Mouse (Mus musculus) splenic B cell, adult 2 months (primary cell): Measurements from ENCODE around the gene Bnc2.

ENCODE experiments used
- DNase-seq: peaks from one replicate; pipeline ENCODE4 v3.0.0-alpha.2; 2011; ENCODE audit warnings: low read depth, low spot score
- H3K27me3 ChIP-seq: 2 replicates; pipeline ENCODE4 v1.6.1; 2012; ENCODE audit warnings: mild to moderate bottlenecking, low read length, moderate library complexity, mixed read lengths; ENCODE audit not compliant: control insufficient read depth, poor library complexity, insufficient read depth, severe bottlenecking
- H3K36me3 ChIP-seq: 2 replicates; pipeline ENCODE4 v1.6.1; 2012; ENCODE audit warnings: mild to moderate bottlenecking, low read length, moderate library complexity, mixed read lengths; ENCODE audit not compliant: control insufficient read depth, poor library complexity, insufficient read depth, severe bottlenecking

The Bnc2 gene

GRCm38 (mm10) chr4:84661341-84661740 lies 13.7 kb downstream of the Bnc2 start:
- DNase-seq: no peak
- H3K36me3 ChIP-seq: no peaks in the 10 kb centered on the region

GRCm38 (mm10) chr4:84651786-84652185 lies 23.3 kb downstream of the Bnc2 start:
- Histone ChIP-seq H3K36me3 (no peaks in the 10 kb centered on the region), H3K27me3 (no peaks in the 10 kb centered on the region)
- no peak for DNase-seq

More at GRCm38 (mm10) chr4:84661341-84661740, 13.7 kb downstream of the Bnc2 start:
- no peaks in the 10 kb centered on the region for H3K27me3 ChIP-seq

DNA sequence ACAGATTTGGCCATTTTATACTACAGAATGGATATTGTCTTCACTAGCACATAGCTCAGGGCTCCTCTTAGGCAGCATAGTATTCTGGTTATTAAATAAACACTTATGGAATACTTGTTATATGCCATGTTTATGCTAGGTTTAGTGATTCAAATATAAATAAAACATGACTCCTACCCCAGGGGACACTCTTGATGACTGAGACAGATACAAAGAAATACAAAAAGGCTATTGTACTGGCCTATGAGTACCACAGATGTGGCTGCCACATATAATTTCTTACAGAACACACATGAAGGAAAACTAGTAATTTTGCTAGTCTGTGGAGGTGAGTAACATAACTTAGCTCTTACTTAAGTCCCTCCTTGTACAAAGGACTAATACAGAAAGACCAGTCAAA lies 28.5 kb downstream of the Bnc2 start:
- DNase-seq: no peak
- no peaks in the 10 kb centered on the region for H3K36me3 ChIP-seq
- no peaks in the 10 kb centered on the region for H3K27me3 ChIP-seq

GRCm38 (mm10) chr4:84639166-84639565 lies 35.9 kb downstream of the Bnc2 start:
- no peak for DNase-seq
- Histone ChIP-seq H3K27me3 (no peaks in the 10 kb centered on the region), H3K36me3 (no peaks in the 10 kb centered on the region)

GRCm38 (mm10) chr4:84637641-84638040 lies 37.4 kb downstream of the Bnc2 start:
- DNase-seq: no peak
- Histone ChIP-seq H3K36me3 (no peaks in the 10 kb centered on the region), H3K27me3 (no peaks in the 10 kb centered on the region)

GRCm38 (mm10) chr4:84634751-84635150 lies 40.3 kb downstream of the Bnc2 start:
- no peaks in the 10 kb centered on the region for H3K36me3 ChIP-seq
- DNase-seq: no peak
- no peaks in the 10 kb centered on the region for H3K27me3 ChIP-seq

- DNase-seq: no peak
- no peaks in the 10 kb centered on the region for H3K36me3 ChIP-seq
- no peaks in the 10 kb centered on the region for H3K27me3 ChIP-seq
Observed at GRCm38 (mm10) chr4:84633991-84634390, 41.1 kb downstream of the Bnc2 start.

- no peak for DNase-seq
- no peaks in the 10 kb centered on the region for H3K36me3 ChIP-seq
- H3K27me3 ChIP-seq: no peaks in the 10 kb centered on the region
Observed at GRCm38 (mm10) chr4:84632832-84633789, 42.0 kb downstream of the Bnc2 start.

GRCm38 (mm10) chr4:84627616-84628015 lies 47.5 kb downstream of the Bnc2 start:
- Histone ChIP-seq H3K36me3 (no peaks in the 10 kb centered on the region), H3K27me3 (no peaks in the 10 kb centered on the region)
- no peak for DNase-seq

- no peaks in the 10 kb centered on the region for H3K36me3 ChIP-seq
- H3K27me3 ChIP-seq: no peaks in the 10 kb centered on the region
- no peak for DNase-seq
Observed at GRCm38 (mm10) chr4:84623312-84623711, 51.8 kb downstream of the Bnc2 start.

DNA sequence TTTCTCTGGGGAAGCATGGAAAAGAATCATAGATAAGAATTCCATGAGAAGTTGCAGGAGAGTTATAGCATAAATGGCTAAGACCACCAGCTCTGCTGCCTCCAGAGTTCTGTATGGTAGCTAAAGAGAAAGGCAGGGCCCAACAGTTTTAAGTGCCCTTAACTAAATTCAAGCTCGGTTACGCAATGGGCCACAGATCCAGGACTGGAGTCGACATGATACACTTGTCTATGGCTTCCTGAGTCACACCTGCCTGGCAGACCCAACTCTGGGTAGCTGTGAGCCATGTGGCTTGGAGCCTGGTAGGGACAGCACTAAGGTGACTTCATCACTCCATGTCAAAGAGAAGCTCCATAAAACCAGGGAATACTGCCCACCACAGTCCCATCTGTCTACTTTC lies 53.3 kb downstream of the Bnc2 start:
- no peak for DNase-seq
- no peaks in the 10 kb centered on the region for H3K36me3 ChIP-seq
- no peaks in the 10 kb centered on the region for H3K27me3 ChIP-seq

DNA sequence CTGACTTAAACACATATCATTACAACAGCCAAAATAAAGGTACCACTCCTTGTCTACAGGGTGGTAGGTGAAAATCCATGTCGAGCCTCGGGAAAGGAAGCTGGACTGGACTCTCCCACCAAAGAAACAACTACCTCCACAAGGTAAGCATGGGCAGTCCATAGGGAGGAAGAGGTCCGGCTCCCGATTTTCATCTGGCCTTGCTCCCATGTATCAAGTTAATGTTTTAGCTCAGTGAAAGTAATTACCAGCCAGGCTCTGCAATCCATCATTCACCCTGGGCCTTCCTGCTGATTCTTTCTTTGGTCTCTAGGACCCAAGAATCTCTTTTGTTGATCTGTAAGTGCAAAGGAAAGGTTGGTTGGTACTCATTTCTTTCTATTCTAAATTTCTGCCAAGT lies 65.2 kb downstream of the Bnc2 start:
- Histone ChIP-seq H3K36me3 (no peaks in the 10 kb centered on the region), H3K27me3 (no peaks in the 10 kb centered on the region)
- DNase-seq: no peak

DNA sequence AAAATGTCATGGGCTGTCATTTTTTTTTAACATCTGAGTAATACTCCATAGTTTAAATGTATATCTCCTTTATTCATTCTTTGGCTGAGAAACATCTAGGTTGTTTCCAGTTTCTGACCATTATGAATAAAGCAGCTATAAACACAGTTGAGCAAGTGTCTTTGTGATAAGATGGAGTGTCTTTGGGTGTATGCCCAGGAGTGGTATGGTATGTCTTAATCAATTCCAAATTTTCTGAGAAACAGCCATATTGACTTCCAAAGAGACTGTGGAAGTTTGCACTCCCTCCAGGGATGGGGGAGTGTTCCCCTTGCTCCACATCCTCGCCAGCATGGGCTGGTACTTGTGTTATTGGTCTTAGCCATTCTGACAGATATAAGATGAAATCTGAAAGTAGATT lies 70.6 kb downstream of the Bnc2 start:
- DNase-seq: no peak
- H3K36me3 ChIP-seq: no peaks in the 10 kb centered on the region
- no peaks in the 10 kb centered on the region for H3K27me3 ChIP-seq

DNA sequence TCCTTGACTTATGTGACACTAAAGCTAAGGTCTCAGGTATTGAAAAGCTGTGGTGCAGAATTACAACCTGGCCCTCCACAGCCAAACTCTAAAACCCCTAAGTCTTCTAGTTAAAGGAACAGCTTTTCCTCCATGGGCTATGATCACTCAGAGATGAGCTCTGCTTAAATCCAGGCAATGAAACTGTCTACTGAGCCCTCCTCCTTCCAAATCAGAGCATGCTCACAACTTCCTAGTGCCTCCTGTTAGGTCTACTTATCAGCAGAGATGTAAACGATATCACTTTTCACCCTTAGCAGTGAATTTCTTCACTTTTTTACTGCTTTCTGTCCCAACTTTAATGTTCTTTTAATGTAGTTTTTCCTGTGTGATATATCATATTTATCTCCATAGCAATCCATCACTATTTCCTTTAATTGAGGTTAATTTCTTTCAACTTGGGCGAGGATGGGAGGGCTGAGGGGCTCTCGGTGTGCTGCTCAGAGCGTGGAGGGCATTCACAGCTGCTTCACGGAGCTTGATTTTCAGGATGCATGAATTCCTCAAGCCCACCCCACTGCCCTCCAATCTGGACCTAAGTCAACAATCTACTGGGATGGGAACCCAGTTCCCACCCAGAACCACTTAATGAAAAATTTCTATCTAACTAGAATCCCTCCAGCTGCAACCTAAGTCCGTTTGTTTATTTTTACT lies 94.7 kb downstream of the Bnc2 start:
- Histone ChIP-seq H3K27me3 (no peaks in the 10 kb centered on the region), H3K36me3 (no peaks in the 10 kb centered on the region)

GRCm38 (mm10) chr4:84578296-84578695 lies 96.8 kb downstream of the Bnc2 start:
- Histone ChIP-seq H3K27me3 (no peaks in the 10 kb centered on the region), H3K36me3 (no peaks in the 10 kb centered on the region)
- no peak for DNase-seq

More for the DNA sequence above, 94.7 kb downstream of the Bnc2 start:
- no peak for DNase-seq
